Mouse (Mus musculus): Measurements from ENCODE around the gene Myo18a.

The Myo18a gene

GRCm38 (mm10) chr11:77795216-77795615 is 32.2 kb downstream of the Myo18a start:
- DNase-seq (ENCODE audit: low spot score), result no peak

DNA sequence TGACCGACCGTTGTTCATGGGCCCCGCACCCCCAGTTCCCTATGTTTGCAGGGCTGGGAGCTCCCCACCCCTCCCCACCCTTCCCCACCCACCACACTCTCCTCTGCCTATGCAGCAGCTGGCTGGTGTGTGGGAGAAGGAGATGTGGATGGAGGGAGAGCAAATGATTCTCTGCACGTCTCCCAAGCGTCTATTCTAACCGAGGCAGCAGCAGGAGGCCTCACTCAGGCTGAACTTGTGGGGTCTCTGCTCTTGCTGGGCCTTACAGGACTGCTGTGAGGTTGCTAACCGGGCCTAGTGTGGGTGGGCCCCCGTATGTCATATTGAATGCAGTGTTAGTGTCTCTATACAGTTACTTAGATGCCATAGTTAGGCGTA is 37.4 kb downstream of the Myo18a start:
- DNase-seq (ENCODE audit: low spot score), result no peak

- peak; percentile 72 for DNase-seq (ENCODE audit: low spot score)
Measured at GRCm38 (mm10) chr11:77800869-77801701, 38.0 kb downstream of the Myo18a start.

GRCm38 (mm10) chr11:77802341-77802865 is 39.4 kb downstream of the Myo18a start:
- DNase-seq (ENCODE audit: low spot score), result no peak

DNA sequence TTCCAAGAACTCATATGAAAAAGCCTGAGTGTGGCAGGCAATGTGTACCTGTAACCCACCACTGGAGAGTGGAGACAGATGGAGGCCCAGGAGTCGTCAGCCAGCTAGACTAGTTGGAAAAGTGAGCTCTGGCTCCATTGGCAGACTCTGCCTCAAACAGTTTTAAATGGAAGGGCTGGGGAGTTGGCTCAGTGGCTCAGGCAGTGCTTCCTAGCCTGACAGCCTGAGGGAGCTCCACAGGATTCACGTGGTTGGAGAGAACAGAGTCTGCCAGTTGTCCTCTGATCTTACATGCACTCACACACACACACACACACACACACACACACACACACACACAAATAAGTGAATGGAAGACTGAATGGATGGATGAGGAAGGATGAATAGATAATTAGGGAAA is 43.2 kb downstream of the Myo18a start:
- DNase-seq (ENCODE audit: low spot score), result no peak

DNA sequence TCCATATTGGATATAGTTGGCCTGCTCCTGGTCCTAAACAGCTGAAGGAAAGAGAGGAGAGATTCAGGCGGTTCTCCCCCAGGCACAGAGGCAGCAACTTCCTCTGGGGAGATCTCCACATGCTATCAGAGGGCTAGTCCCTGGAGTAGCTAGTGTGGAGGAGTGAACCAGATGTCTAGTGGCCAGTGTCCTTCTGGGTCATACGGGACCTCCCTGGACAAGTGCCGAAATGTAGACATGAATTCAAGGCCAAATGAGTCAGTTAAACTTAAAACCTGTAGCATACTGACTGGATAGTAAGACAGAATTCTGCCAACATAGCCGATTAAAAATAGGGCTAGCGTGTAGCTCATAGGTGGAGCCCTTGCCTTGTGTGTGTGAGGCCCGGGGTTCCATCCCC is 43.8 kb downstream of the Myo18a start:
- DNase-seq (ENCODE audit: low spot score), result no peak

DNA sequence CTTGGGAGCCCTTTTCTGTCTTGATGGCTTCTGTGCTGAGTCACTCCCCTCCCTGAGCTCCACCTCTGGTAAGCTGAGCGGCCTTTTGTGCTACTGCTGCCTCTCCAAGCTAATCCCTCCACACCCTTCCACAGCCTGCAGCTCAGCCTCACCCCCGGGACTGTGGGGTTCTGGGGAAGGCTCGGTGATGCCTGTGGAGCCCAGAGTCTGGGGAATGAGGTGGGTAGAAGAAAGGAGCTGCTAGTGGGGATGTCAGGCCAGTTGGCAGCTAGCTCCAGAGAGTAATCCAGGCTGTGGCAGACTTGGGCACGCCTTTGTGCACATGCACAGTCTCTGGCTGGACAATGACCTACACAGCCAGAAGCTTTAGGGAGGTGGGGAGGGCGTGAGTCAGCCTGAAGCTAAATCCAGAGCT is 45.0 kb downstream of the Myo18a start:
- no peak for DNase-seq (ENCODE audit: low spot score)

GRCm38 (mm10) chr11:77809215-77809614 is 46.2 kb downstream of the Myo18a start:
- no peak for DNase-seq (ENCODE audit: low spot score)

DNA sequence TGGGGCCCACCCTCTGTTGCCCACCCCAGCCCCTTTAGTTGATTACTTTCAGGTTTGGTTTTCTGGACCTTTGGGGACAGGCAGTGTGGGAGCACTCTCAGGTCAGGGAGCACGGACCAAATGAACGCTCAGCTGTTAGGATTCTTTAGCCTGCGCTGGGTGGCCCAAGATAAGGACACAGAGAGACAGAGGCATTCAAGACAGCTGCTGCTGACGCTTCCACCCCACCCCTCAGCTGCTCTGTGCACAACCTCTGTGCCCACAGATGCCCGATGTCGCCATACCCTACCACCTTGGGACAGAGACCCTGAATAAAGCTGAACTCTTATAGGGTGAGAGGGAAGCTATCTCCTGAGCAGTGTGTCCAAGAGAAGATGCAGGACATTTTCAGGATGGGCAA is 47.0 kb downstream of the Myo18a start:
- no peak for DNase-seq (ENCODE audit: low spot score)

DNA sequence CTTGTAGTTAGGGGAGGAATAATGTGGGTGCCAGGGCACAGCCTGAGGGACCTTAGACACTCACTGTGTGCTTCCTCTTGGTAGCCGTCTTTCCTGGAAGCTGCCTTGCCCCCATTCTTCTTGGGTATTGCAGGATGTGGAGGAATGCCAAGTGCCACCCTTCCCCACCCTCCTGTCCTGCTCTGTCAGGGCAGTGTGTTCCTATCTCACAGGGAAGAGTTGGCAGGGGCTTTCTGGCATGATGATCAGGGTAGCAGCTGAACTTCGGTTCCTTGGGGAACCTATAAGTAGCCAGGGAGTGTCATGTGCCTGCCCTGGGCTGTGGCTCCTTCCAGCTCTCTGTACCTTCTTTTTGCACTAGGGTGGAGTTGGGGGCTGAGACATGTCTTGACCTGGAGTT is 50.9 kb downstream of the Myo18a start:
- no peak for DNase-seq (ENCODE audit: low spot score)

GRCm38 (mm10) chr11:77816003-77816402 is 53.0 kb downstream of the Myo18a start:
- peak; percentile 43 for DNase-seq (ENCODE audit: low spot score)

- peak; percentile 37 for DNase-seq (ENCODE audit: low spot score)
Measured at GRCm38 (mm10) chr11:77821648-77822047, 58.6 kb downstream of the Myo18a start.

DNA sequence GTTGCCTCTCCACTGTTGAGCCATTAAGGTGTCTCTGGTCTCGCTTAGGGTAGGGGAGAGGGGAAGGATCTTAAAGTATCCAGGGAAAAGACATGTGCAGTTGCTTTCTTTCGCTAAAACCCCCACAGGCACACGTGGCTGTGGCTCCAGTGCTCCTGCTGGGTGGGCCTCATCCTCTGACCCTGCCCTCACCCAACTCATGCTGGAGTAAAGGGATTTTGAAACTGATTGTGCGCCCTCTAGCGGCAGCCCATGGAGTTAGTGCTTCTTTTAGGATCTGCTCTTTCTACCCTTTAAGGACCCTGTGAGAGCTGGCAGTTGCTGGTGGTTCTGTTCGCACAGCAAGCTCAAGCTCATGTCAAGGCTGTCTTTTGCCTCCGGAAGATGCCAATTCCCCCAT is 59.7 kb downstream of the Myo18a start:
- DNase-seq (ENCODE audit: low spot score), result peak; percentile 47

- peak; percentile 43 for DNase-seq (ENCODE audit: low spot score)
Measured at GRCm38 (mm10) chr11:77825853-77826252, 62.8 kb downstream of the Myo18a start.

DNA sequence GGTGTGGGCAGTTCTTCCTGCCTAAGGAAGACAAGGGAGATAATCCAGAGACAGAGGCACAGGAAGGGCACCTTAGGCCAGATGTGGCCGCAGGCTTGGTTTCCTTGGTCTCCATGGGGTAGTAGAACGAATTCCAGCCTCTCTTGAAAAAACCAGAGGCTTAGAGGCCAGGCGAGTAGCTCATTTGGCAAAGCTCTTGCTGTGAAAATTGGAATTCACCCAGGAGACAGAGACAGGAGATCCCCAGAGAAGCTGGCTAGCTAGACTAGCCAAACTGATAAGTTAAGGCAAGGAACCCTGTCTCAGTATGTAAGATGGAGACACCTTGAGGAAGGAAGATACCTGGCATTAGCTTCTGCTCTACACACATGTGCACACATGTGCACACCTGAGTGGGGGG is 63.3 kb downstream of the Myo18a start:
- no peak for DNase-seq (ENCODE audit: low spot score)

DNA sequence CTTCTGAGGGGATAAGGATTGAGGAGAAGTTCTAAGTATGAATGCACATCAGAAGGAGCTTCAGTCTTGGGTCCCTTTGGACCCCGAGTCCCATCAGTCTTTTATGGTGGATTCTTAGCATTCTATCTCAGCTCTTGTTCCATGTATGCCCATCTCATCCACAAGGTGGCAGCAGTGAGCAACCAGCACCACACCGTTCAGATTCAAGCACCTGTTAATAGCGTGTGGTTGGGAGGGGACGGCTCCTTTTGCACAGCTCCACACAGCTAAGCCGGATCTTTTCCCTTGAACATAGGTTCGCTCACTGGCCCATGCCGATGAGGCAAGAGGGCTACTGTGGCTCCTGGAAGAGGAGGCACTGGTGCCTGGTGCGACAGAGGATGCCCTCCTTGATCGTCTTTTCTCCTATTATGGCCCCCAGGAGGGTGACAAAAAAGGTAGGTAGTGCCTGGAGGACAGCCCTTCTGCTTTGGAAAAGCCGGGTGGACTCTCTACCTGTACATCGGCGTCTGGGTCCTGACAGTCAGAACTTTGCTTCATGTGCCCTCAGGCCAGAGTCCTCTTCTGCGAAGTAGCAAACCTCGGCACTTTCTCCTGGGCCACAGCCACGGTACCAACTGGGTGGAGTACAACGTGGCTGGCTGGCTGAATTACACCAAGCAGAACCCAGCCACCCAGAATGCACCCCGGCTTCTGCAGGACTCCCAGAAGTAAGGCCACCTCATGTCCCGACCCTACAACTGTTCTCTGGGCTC is 64.4 kb downstream of the Myo18a start:
- DNase-seq (ENCODE audit: low spot score), result peak; percentile 61

DNA sequence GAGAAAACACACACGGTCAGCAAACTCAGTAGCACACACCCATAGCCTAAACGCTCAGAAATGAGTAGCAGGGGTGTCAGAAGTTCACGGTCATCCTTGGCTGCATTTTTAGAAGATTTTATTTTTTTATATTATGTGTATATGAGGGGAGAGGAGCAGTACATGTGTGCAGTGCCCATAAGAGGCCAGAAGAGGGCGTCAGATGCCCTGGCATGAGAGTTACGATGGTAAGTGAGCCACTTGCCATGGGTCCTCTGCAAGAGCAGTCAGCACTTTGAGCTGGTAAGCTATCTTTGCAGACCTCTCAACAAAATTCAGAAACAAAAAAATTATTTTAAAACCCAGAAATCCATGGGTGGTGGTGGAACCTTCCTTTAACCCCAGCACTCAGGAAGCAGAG is 65.1 kb downstream of the Myo18a start:
- DNase-seq (ENCODE audit: low spot score), result no peak

DNA sequence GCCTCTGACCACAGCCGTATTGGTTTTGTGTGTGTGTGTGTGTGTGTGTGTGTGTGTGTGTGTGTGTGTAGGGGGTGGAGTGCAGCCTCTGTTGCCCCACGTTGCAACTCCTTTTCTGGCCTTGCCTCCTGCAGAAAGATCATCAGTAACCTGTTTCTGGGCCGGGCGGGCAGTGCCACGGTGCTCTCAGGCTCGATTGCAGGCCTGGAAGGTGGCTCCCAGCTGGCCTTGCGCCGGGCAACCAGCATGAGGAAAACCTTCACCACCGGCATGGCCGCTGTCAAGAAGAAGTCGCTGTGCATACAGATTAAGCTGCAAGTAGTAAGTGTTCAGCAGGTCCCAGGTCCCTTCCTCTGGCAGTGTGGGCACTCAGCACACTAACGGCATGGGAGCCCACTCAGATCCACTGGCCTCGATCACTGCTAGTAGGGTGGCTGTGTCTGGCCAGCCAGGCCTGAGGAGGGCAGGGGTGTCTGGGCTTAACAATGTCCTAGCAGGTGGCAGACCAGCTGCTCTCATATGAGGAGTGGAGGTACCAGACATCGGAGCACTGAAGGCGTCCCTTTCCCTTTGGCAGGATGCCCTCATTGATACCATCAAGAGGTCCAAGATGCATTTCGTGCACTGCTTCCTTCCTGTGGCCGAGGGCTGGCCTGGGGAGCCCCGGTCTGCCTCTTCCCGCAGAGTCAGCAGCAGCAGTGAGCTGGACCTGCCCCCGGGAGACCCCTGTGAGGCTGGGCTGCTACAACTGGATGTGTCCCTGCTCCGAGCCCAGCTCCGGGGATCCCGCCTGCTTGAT is 66.2 kb downstream of the Myo18a start:
- DNase-seq (ENCODE audit: low spot score), result no peak

DNA sequence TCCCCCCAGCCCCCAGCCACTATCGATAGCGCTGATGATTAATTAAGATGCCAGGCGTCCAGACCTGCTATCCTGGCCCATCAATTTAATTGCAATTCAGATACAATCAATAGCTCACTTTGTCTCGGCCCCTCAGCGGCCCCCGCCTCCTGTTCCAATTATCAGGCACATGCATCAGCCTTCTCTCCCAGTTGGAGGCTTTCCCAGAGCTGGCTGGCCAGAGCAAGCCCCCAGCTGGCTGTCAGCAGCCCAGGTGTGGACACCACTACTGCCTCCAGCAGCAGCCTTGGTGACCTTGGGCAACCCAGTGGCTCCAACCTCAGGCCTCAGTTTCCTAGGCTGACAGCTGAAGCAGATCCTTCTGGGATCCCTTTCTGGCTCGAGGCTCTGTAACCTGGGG is 67.8 kb downstream of the Myo18a start:
- DNase-seq (ENCODE audit: low spot score), result no peak

GRCm38 (mm10) chr11:77832541-77832940 is 69.5 kb downstream of the Myo18a start:
- DNase-seq (ENCODE audit: low spot score), result no peak

- no peak for DNase-seq (ENCODE audit: low spot score)
Measured at GRCm38 (mm10) chr11:77835109-77835508, 72.1 kb downstream of the Myo18a start.

- DNase-seq (ENCODE audit: low spot score), result no peak
Measured at GRCm38 (mm10) chr11:77836290-77836689, 73.2 kb downstream of the Myo18a start.
